Mouse (Mus musculus) MEL (cell line): ENCODE measurements around the gene Plekha3. TPM values are rescaled to one million over a fixed set of nuclear protein-coding genes. Genes with fewer than 3 reads are reported as not detected.

Experiments
- DNase-seq: peaks from one replicate; pipeline ENCODE4 v3.0.0; 2011; ENCODE audit warnings: low read depth, low spot score
- H3K27ac ChIP-seq: 2 replicates; pipeline ENCODE4 v1.5.1; 2012; ENCODE audit warnings: low read depth, mild to moderate bottlenecking, control low read depth, low read length, moderate library complexity; ENCODE audit not compliant: control insufficient read depth
- H3K27me3 ChIP-seq, 2 experiments: fragments of 150-350 bp in 1 of 2; sonication (generic) in 1 of 2; 2 replicates each; pipeline ENCODE4 v1.6.1; 2012; ENCODE audit warnings: low read length in 2 of 2, mild to moderate bottlenecking in 2 of 2, improper control_type of control experiment in 1 of 2, moderate library complexity in 1 of 2; ENCODE audit not compliant: insufficient read depth in 2 of 2, control insufficient read depth in 1 of 2
- H3K36me3 ChIP-seq, 2 experiments: 2 replicates each; pipeline ENCODE4 v1.6.1; 2012 to 2014; ENCODE audit warnings: low read length in 2 of 2, improper control_type of control experiment in 1 of 2, inconsistent platforms in 1 of 2, mild to moderate bottlenecking in 1 of 2; ENCODE audit not compliant: insufficient read depth in 2 of 2, control insufficient read depth in 1 of 2
- H3K4me1 ChIP-seq, 2 experiments: fragments of 150-350 bp in 1 of 2; sonication (generic) in 1 of 2; 2 replicates each; pipeline ENCODE4 v1.6.1; 2012; ENCODE audit warnings: low read length in 2 of 2, improper control_type of control experiment in 1 of 2, mild to moderate bottlenecking in 1 of 2; ENCODE audit not compliant: insufficient read depth in 2 of 2, control insufficient read depth in 1 of 2
- H3K4me3 ChIP-seq, 2 experiments: fragments of 150-350 bp in 1 of 2; sonication (generic) in 1 of 2; 2 replicates each; pipeline ENCODE4 v1.5.1; 2012; ENCODE audit warnings: low read depth in 2 of 2, low read length in 2 of 2, mild to moderate bottlenecking in 2 of 2, moderate library complexity in 2 of 2, control low read depth in 1 of 2, improper control_type of control experiment in 1 of 2; ENCODE audit not compliant: control insufficient read depth in 1 of 2, insufficient read depth in 1 of 2
- H3K79me2 ChIP-seq: 2 replicates; pipeline ENCODE4 v1.6.1; 2012; ENCODE audit warnings: mild to moderate bottlenecking, low read length, moderate library complexity; ENCODE audit not compliant: control insufficient read depth, poor library complexity, insufficient read depth
- H3K9ac ChIP-seq: 2 replicates; pipeline ENCODE4 v1.6.1; 2012; ENCODE audit warnings: low read depth, mild to moderate bottlenecking, control low read depth, low read length, moderate library complexity; ENCODE audit not compliant: control insufficient read depth, poor library complexity, severe bottlenecking
- H3K9me3 ChIP-seq: fragments of 150-350 bp; sonication (generic); replicated peaks from 2 replicates; pipeline ENCODE4 v1.6.1; 2012; ENCODE audit warnings: mild to moderate bottlenecking, low read length, improper control_type of control experiment, moderate library complexity; ENCODE audit not compliant: insufficient read depth
- BHLHE40 ChIP-seq: IDR thresholded peaks from 2 replicates; pipeline ENCODE4 v1.6.1; 2012; ENCODE audit warnings: low read depth, mild to moderate bottlenecking, inconsistent platforms, low read length, improper control_type of control experiment, borderline replicate concordance
- CHD1 ChIP-seq: IDR thresholded peaks from 2 replicates; pipeline ENCODE4 v1.6.1; 2012; ENCODE audit warnings: low read depth, mild to moderate bottlenecking, inconsistent platforms, low read length, improper control_type of control experiment
- CHD2 ChIP-seq: IDR thresholded peaks from 2 replicates; pipeline ENCODE4 v1.6.1; 2011; ENCODE audit warnings: low read length, improper control_type of control experiment
- E2F4 ChIP-seq: IDR thresholded peaks from 2 replicates; pipeline ENCODE4 v1.6.1; 2011; ENCODE audit warnings: low read depth, low read length, improper control_type of control experiment, borderline replicate concordance
- ELF1 ChIP-seq: IDR thresholded peaks from 2 replicates; pipeline ENCODE4 v1.6.1; 2014; ENCODE audit warnings: low read depth, mild to moderate bottlenecking, inconsistent platforms, low read length, improper control_type of control experiment, moderate library complexity
- EP300 ChIP-seq, 2 experiments: IDR thresholded peaks; 2 replicates each; pipeline ENCODE4 v1.6.1; 2011; ENCODE audit warnings: improper control_type of control experiment in 2 of 2, low read length in 2 of 2, low read depth in 1 of 2, mild to moderate bottlenecking in 1 of 2
- ETS1 ChIP-seq: IDR thresholded peaks from 2 replicates; pipeline ENCODE4 v1.6.1; 2012; ENCODE audit warnings: low read depth, mild to moderate bottlenecking, inconsistent platforms, low read length, improper control_type of control experiment, moderate library complexity
- GABPA ChIP-seq: IDR thresholded peaks from 2 replicates; pipeline ENCODE4 v1.6.1; 2012; ENCODE audit warnings: low read depth, mild to moderate bottlenecking, inconsistent platforms, low read length, improper control_type of control experiment, moderate library complexity
- GATA1 ChIP-seq: IDR thresholded peaks from 2 replicates; pipeline ENCODE4 v1.6.1; 2011; ENCODE audit warnings: low read depth, low read length, improper control_type of control experiment
- HCFC1 ChIP-seq: IDR thresholded peaks from 2 replicates; pipeline ENCODE4 v1.6.1; 2012; ENCODE audit warnings: low read depth, mild to moderate bottlenecking, inconsistent platforms, low read length, improper control_type of control experiment, moderate library complexity
- KAT2A ChIP-seq: conservative IDR thresholded peaks from 2 replicates; pipeline ENCODE4 v1.6.1; 2012; ENCODE audit warnings: low read depth, low read length, improper control_type of control experiment, inconsistent platforms
- MAX ChIP-seq: IDR thresholded peaks from 2 replicates; pipeline ENCODE4 v1.6.1; 2011; ENCODE audit warnings: low read length, improper control_type of control experiment
- MAZ ChIP-seq: IDR thresholded peaks from 2 replicates; pipeline ENCODE4 v1.6.1; 2012; ENCODE audit warnings: low read depth, mild to moderate bottlenecking, inconsistent platforms, low read length, improper control_type of control experiment
- MEF2A ChIP-seq: IDR thresholded peaks from 2 replicates; pipeline ENCODE4 v1.6.1; 2014; ENCODE audit warnings: low read depth, mild to moderate bottlenecking, inconsistent platforms, low read length, improper control_type of control experiment; ENCODE audit not compliant: poor library complexity, insufficient replicate concordance, severe bottlenecking; ENCODE audit errors: extremely low read depth
- MYB ChIP-seq: IDR thresholded peaks from 2 replicates; pipeline ENCODE4 v1.6.1; 2011; ENCODE audit warnings: mild to moderate bottlenecking, low read depth, low read length, improper control_type of control experiment
- MYC ChIP-seq: IDR thresholded peaks from 2 replicates; pipeline ENCODE4 v1.6.1; 2011; ENCODE audit warnings: low read depth, mild to moderate bottlenecking, low read length, improper control_type of control experiment, moderate library complexity
- NRF1 ChIP-seq: IDR thresholded peaks from 2 replicates; pipeline ENCODE4 v1.6.1; 2014; ENCODE audit warnings: low read depth, mild to moderate bottlenecking, inconsistent platforms, low read length, improper control_type of control experiment, moderate library complexity; ENCODE audit not compliant: poor library complexity, insufficient read depth, severe bottlenecking
- POLR2AphosphoS2 ChIP-seq: IDR thresholded peaks from 2 replicates; pipeline ENCODE4 v1.6.1; 2011; ENCODE audit warnings: low read length, improper control_type of control experiment
- RAD21 ChIP-seq: IDR thresholded peaks from 2 replicates; pipeline ENCODE4 v1.6.1; 2011; ENCODE audit warnings: mild to moderate bottlenecking, low read depth, low read length, improper control_type of control experiment
- RCOR1 ChIP-seq: IDR thresholded peaks from 2 replicates; pipeline ENCODE4 v1.6.1; 2012; ENCODE audit warnings: low read depth, mild to moderate bottlenecking, inconsistent platforms, low read length, improper control_type of control experiment
- SIN3A ChIP-seq: IDR thresholded peaks from 2 replicates; pipeline ENCODE4 v1.6.1; 2012; ENCODE audit warnings: low read length, improper control_type of control experiment, inconsistent platforms
- TCF12 ChIP-seq: IDR thresholded peaks from 2 replicates; pipeline ENCODE4 v1.6.1; 2014; ENCODE audit warnings: low read depth, mild to moderate bottlenecking, inconsistent platforms, low read length, improper control_type of control experiment, moderate library complexity
- UBTF ChIP-seq: IDR thresholded peaks from 2 replicates; pipeline ENCODE4 v1.6.1; 2012; ENCODE audit warnings: low read depth, mild to moderate bottlenecking, inconsistent platforms, low read length, improper control_type of control experiment, moderate library complexity, borderline replicate concordance; ENCODE audit not compliant: insufficient read depth
- USF1 ChIP-seq: IDR thresholded peaks from 2 replicates; pipeline ENCODE4 v1.6.1; 2014; ENCODE audit warnings: low read depth, mild to moderate bottlenecking, inconsistent platforms, low read length, improper control_type of control experiment, moderate library complexity
- USF2 ChIP-seq, 2 experiments: IDR thresholded peaks; 2 replicates each; pipeline ENCODE4 v1.6.1; 2011 to 2012; ENCODE audit warnings: improper control_type of control experiment in 2 of 2, low read length in 2 of 2, borderline replicate concordance in 1 of 2, inconsistent platforms in 1 of 2, low read depth in 1 of 2, mild to moderate bottlenecking in 1 of 2; ENCODE audit not compliant: insufficient read depth in 1 of 2
- ZC3H11A ChIP-seq: IDR thresholded peaks from 2 replicates; pipeline ENCODE4 v1.6.1; 2012; ENCODE audit warnings: low read depth, mild to moderate bottlenecking, inconsistent platforms, low read length, improper control_type of control experiment
- ZNF384 ChIP-seq: IDR thresholded peaks from 2 replicates; pipeline ENCODE4 v1.6.1; 2012; ENCODE audit warnings: low read depth, mild to moderate bottlenecking, inconsistent platforms, low read length, improper control_type of control experiment
- polyA plus RNA-seq, 2 experiments: library from polyadenylated mRNA; stranded (reverse) in 1 of 2; unstranded in 1 of 2; fragments of >175 nt in 1 of 2; fragments of >200 nt in 1 of 2; gene quantifications; 2 replicates each; pipeline versions ENCODE4 v1.2.1 to v1.2.4; 2012; ENCODE audit warnings: low replicate concordance in 2 of 2, low read depth in 1 of 2; ENCODE audit not compliant: insufficient read length in 2 of 2, insufficient read depth in 1 of 2, missing spikeins in 1 of 2
- total RNA-seq: library from RNA; depleted of rRNA; stranded (reverse); fragments of 300-350 nt; gene quantifications from 2 replicates; pipeline ENCODE4 v1.2.3, GENCODE M21; 2012

Plekha3 gene
- total and polyA plus RNA-seq, 3 experiments, result 20.5 to 23.4 TPM; not detected in 1

DNA sequence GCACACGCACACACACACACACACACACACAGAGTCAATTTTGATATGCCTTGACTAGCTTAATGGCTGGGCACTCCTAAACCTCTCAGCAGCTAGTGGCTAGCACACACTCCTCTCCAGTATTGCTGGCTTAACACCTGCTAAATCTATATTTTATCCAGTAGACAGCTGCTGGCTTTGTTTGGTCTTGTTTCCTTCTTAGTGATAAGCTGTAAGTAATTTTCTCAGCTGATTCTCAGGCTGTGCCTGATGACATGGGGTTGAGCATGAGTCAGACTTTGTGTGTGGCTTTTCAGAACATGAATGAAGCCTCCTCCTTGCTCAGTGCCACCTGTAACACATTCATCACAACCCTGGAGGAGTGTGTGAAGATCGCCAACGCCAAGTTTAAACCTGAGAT is 11.9 kb downstream of the Plekha3 start (continued):
- TF ChIP-seq MYC, result no peak

DNA sequence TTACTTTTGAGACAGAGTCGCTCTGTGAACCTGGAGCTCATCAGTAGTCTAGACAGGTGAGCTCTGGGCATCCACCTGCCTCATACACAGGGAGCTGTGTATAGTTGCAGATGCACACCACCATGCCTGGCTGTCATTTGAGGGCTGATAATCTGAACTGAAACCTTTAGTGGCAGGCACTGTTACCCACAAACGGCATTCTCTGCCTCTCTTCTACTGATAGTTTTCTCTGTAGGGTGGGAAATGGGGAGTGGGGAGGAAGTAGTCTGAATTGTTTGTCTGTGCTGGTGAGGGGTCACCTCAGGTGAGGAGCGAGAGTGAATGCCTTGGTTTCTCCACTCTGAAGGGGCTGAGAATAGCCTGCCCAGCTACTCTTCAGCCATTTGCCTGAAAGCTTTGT is 12.5 kb downstream of the Plekha3 start:
- no peaks in the 10 kb centered on the region for H3K9me3 ChIP-seq
- TF ChIP-seq USF1 (no peak), MAX (no peak), POLR2AphosphoS2 (no peak), EP300 (IDR thresholded peaks at IDR 0.05; ENCODE audit: low read depth in 1 of 2, low read length in 2 of 2) (peak; percentile 3 to 71; a peak in 2 of 4 replicates), TCF12 (peak; percentile 71), ETS1 (peak; percentile 35; the same call in 1 of the 2 replicates), RCOR1 (no peak; the same call in 1 of the 2 replicates), CHD1 (0 out of 2 replicates have a peak, but pooled peaks have one; percentile 51)

DNA sequence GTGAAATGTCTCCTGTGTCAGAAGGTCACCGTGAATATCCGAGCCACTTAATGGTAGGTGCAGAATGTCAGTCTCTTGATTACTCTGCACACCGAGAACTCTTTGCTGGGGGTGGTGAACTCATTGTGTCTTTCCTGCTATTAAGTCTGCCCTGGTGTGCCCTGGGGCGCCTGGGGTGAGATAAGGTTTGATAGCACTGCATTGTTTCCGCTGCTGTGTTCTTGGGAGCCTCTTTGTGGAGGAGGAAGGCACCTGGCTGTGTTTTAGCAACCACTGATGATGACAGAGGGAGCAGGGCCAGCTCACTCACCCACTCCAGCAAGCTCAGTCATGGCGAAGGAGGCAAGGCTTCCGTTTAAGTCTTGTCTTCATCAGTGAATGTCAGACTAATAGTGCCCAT is 13.1 kb downstream of the Plekha3 start:
- no peaks in the 10 kb centered on the region for H3K9me3 ChIP-seq
- no peak overlapping the region for H3K4me3 ChIP-seq
- H3K27ac ChIP-seq, result peak overlapping the region; percentile 49
- peak; percentile 84 for DNase-seq
- peaks cover 25 to 32% of the 10 kb centered on the region in 2 experiments for H3K4me1 ChIP-seq
- H3K36me3 ChIP-seq, result peaks cover 25 to 47% of the 10 kb centered on the region in 2 experiments
- H3K27me3 ChIP-seq, result no peaks in the 10 kb centered on the region
- no peak overlapping the region for H3K9ac ChIP-seq
- peaks cover 2% of the 10 kb centered on the region; the same call in 1 of the 2 replicates for H3K79me2 ChIP-seq
- TF ChIP-seq GABPA (no peak), EP300 (IDR thresholded peaks at IDR 0.05; ENCODE audit: low read depth in 1 of 2, low read length in 2 of 2) (peak; percentile 82 to 91), UBTF (no peak), MAZ (no peak), MEF2A (no peak), SIN3A (peak; percentile 54; the same call in 1 of the 2 replicates), USF2 (IDR thresholded peaks at IDR 0.05; ENCODE audit: borderline replicate concordance in 1 of 2, insufficient read depth in 1 of 2, low read depth in 1 of 2, low read length in 2 of 2) (no peak), MYC (no peak), TCF12 (peak; percentile 84), ZNF384 (no peak), RAD21 (no peak), BHLHE40 (peak; percentile 56; the same call in 1 of the 2 replicates), MYB (no peak), NRF1 (no peak), RCOR1 (peak; percentile 76), CHD2 (no peak; the same call in 1 of the 2 replicates), POLR2AphosphoS2 (no peak), ZC3H11A (no peak), GATA1 (peak; percentile 87), USF1 (no peak), E2F4 (no peak), ETS1 (peak; percentile 95), HCFC1 (no peak), KAT2A (no peak), ELF1 (no peak)

More for the DNA sequence above, 12.5 kb downstream of the Plekha3 start:
- Histone ChIP-seq H3K4me1 (peaks cover 25 to 32% of the 10 kb centered on the region in 2 experiments), H3K27me3 (no peaks in the 10 kb centered on the region), H3K27ac (peak overlapping the region; percentile 49), H3K9ac (0 out of 2 replicates have a peak overlapping the region, but pooled peaks have one; percentile 14), H3K36me3 (peaks cover 25 to 47% of the 10 kb centered on the region in 2 experiments), H3K79me2 (peaks cover 2% of the 10 kb centered on the region; the same call in 1 of the 2 replicates), H3K4me3 (no peak overlapping the region)
- DNase-seq, result peak; percentile 33
